Mouse (Mus musculus) lung, embryonic 16.5 days (tissue): Measurements from ENCODE around the gene Mrps31. TPM values are rescaled to one million over a fixed set of nuclear protein-coding genes. Genes with fewer than 3 reads are reported as not detected.

ENCODE experiments used
- polyA plus RNA-seq: library from polyadenylated mRNA; unstranded; fragments of >200 nt; fragmentation: Nextera tagmentation; extraction: Ambion mirVana; gene quantifications from 2 replicates; pipeline ENCODE4 v1.2.1, GENCODE M21; 2015

Gene Mrps31
- polyA plus RNA-seq, 1 experiment from 2014 or later: 37.6 TPM

Other genes with a start within 250 kb of the Mrps31 start
- gene Nek3, start 244.9 kb upstream of the Mrps31 start, polyA plus RNA-seq: 5.1 and 5.6 TPM in 2 replicates
- 55.0 and 55.5 TPM in 2 replicates for gene Ckap2, start 225.5 kb upstream of the Mrps31 start, polyA plus RNA-seq
- 47.0 and 47.3 TPM in 2 replicates for gene Vps36, start 218.6 kb upstream of the Mrps31 start, polyA plus RNA-seq
- gene Thsd1, start 184.0 kb upstream of the Mrps31 start, polyA plus RNA-seq: 34.4 and 35.0 TPM in 2 replicates
- not detected in 2 replicates for gene Tpte, start 127.9 kb upstream of the Mrps31 start, polyA plus RNA-seq
- 16.4 and 18.1 TPM in 2 replicates for gene Slc25a15, start 12.8 kb upstream of the Mrps31 start, polyA plus RNA-seq